11 mouse cellular contexts compared by ENCODE assay signal in genomic region chr1:57224425-57225104, GRCm38 (mm10).
DNase-seq lines count a peak whose midpoint lies in the region; ATAC-seq and TF ChIP-seq lines count a peak whose summit lies in the region.
"Had no signal": no experiment of that assay in that cellular context is flagged by ENCODE, and none has a peak within 500 bp of the region (broad histone marks: within the 10 kb centered on the region; RNA-seq: fewer than 3 reads in every experiment).

No protein-coding gene starts in this region.

- H3K9me3 ChIP-seq in heart, embryonic 11.5 days (replicated peaks; ENCODE audit: control insufficient read depth, low read length), result no peaks in the 10 kb centered on the region
- H3K9me3 ChIP-seq: embryonic facial prominence, embryonic 15.5 days; limb, embryonic 15.5 days had no signal

- H3K4me1 ChIP-seq in heart, embryonic 11.5 days (ENCODE audit: control insufficient read depth, insufficient read depth, low read length), result no peaks in the 10 kb centered on the region
- no peaks in the 10 kb centered on the region for H3K4me1 ChIP-seq in thymus, adult 2 months (replicated peaks; ENCODE audit: control insufficient read depth, insufficient read depth, low read length)
- H3K4me1 ChIP-seq: limb, embryonic 15.5 days had no signal

- no peak for TF ChIP-seq CTCF in thymus, adult 2 months (IDR thresholded peaks at IDR 0.05; ENCODE audit: borderline replicate concordance, control insufficient read depth, extremely low read depth, insufficient read depth, low read length, poor library complexity)

- no peak for TF ChIP-seq POLR2A in thymus, adult 2 months (IDR thresholded peaks at IDR 0.05; ENCODE audit: control insufficient read depth, extremely low read depth, insufficient read depth, low read length, poor library complexity)

- H3K27ac ChIP-seq in heart, embryonic 11.5 days (ENCODE audit: low read depth, low read length), result no peak overlapping the region
- no peak overlapping the region for H3K27ac ChIP-seq in thymus, adult 2 months (ENCODE audit: control insufficient read depth, insufficient read depth, low read length)
- H3K27ac ChIP-seq: embryonic facial prominence, embryonic 15.5 days; limb, embryonic 15.5 days had no signal

- DNase-seq in heart, postnatal 10 days, result peak; percentile 61 to 66
- DNase-seq in adrenal gland, postnatal 36 days, result peak; percentile 7 to 49
- peak; percentile 57 to 72 for DNase-seq in left cerebral cortex, adult 18-20 months (ENCODE audit: low spot score in 2 of 2)
- no peak for DNase-seq in T-cell, adult 2 months (ENCODE audit: low spot score)
- no peak for DNase-seq in thymus, postnatal 0 days (ENCODE audit: low spot score)
- DNase-seq in thymus, adult 2 months, result no peak

- no peak overlapping the region for H3K9ac ChIP-seq in heart, embryonic 11.5 days (ENCODE audit: low read depth, low read length)
- H3K9ac ChIP-seq: embryonic facial prominence, embryonic 15.5 days; limb, embryonic 15.5 days had no signal

- H3K4me3 ChIP-seq in heart, embryonic 11.5 days (ENCODE audit: low read depth, low read length), result no peak overlapping the region
- no peak overlapping the region for H3K4me3 ChIP-seq in thymus, adult 2 months (ENCODE audit: control insufficient read depth, insufficient read depth, low read length)
- H3K4me3 ChIP-seq: embryonic facial prominence, embryonic 15.5 days; limb, embryonic 15.5 days had no signal

- H3K4me2 ChIP-seq in heart, embryonic 11.5 days, result no peak overlapping the region
- H3K4me2 ChIP-seq: embryonic facial prominence, embryonic 15.5 days; limb, embryonic 15.5 days had no signal

- no peaks in the 10 kb centered on the region for H3K27me3 ChIP-seq in heart, embryonic 11.5 days (ENCODE audit: control insufficient read depth, insufficient read depth, low read length)
- no peaks in the 10 kb centered on the region for H3K27me3 ChIP-seq in thymus, adult 2 months (ENCODE audit: control insufficient read depth, insufficient read depth, low read length)
- H3K27me3 ChIP-seq: embryonic facial prominence, embryonic 15.5 days; limb, embryonic 15.5 days had no signal

- no peak for ATAC-seq in heart, embryonic 11.5 days (replicated peaks; ENCODE audit: insufficient number of reproducible peaks, low FRiP score, low TSS enrichment)
- peak; percentile 94 for ATAC-seq in frontal cortex, adult (ENCODE audit: low TSS enrichment)

- intact Hi-C loops in heart, postnatal 10 days (cut with DNase I), result no loop called here

- H3K36me3 ChIP-seq in heart, embryonic 11.5 days (ENCODE audit: control insufficient read depth, insufficient read depth, low read length), result no peaks in the 10 kb centered on the region
- H3K36me3 ChIP-seq in thymus, adult 2 months (ENCODE audit: control insufficient read depth, insufficient read depth, low read length), result no peaks in the 10 kb centered on the region
- H3K36me3 ChIP-seq: embryonic facial prominence, embryonic 15.5 days; G1E; limb, embryonic 15.5 days had no signal

- WGBS in heart, embryonic 11.5 days (ENCODE audit: insufficient replicate concordance), result 81% methylated on average over 10 of the region's 10 CpGs
- 83% methylated on average over 10 of the region's 10 CpGs for WGBS in thymus, adult 2 months

Comparison
In these comparisons a context has a peak if more than half of its experiments do, and no peak if none do; other contexts are left out.
1. DNase-seq: peak in heart, postnatal 10 days (2 of 2), adrenal gland, postnatal 36 days (2 of 2) and left cerebral cortex, adult 18-20 months (2 of 2); none in T-cell, adult 2 months (single experiment), thymus, postnatal 0 days (single experiment) and thymus, adult 2 months (single experiment).